Mouse (Mus musculus) adrenal gland, adult 18-20 months (tissue): ENCODE measurements around the gene Pacs2. TPM values are rescaled to one million over a fixed set of nuclear protein-coding genes. Genes with fewer than 3 reads are reported as not detected.

ENCODE experiments used
- DNase-seq, 2 experiments: peaks; one replicate each; pipeline ENCODE4 v3.0.0; 2021 to 2022; ENCODE audit warnings: low spot score in 2 of 2
- long read RNA-seq, 2 experiments: library from polyadenylated mRNA; stranded (forward); transcript quantifications; one replicate each; pipeline ENCODE4 v2.0.0; 2021
- total RNA-seq, 2 experiments: library from RNA; stranded (reverse); gene quantifications; 1 replicate in 1 of 2; 2 replicates in 1 of 2; pipeline ENCODE4 v1.2.3; 2021

Pacs2 gene
- 10 to 100 TPM; 34.3 to 38.0 TPM for total RNA-seq
- long read RNA-seq, experiment 1, full-length matches to known transcripts = 14 of 29 reads
- long read RNA-seq, experiment 1, partial matches to known transcripts = 7 of 29 reads
- long read RNA-seq, experiment 1, other reads (novel, unspliced or antisense) = 8 of 29 reads
- long read RNA-seq, experiment 2, full-length matches to known transcripts = 6 of 17 reads
- long read RNA-seq, experiment 2, partial matches to known transcripts = 2 of 17 reads
- long read RNA-seq, experiment 2, other reads (novel, unspliced or antisense) = 9 of 17 reads

DNA sequence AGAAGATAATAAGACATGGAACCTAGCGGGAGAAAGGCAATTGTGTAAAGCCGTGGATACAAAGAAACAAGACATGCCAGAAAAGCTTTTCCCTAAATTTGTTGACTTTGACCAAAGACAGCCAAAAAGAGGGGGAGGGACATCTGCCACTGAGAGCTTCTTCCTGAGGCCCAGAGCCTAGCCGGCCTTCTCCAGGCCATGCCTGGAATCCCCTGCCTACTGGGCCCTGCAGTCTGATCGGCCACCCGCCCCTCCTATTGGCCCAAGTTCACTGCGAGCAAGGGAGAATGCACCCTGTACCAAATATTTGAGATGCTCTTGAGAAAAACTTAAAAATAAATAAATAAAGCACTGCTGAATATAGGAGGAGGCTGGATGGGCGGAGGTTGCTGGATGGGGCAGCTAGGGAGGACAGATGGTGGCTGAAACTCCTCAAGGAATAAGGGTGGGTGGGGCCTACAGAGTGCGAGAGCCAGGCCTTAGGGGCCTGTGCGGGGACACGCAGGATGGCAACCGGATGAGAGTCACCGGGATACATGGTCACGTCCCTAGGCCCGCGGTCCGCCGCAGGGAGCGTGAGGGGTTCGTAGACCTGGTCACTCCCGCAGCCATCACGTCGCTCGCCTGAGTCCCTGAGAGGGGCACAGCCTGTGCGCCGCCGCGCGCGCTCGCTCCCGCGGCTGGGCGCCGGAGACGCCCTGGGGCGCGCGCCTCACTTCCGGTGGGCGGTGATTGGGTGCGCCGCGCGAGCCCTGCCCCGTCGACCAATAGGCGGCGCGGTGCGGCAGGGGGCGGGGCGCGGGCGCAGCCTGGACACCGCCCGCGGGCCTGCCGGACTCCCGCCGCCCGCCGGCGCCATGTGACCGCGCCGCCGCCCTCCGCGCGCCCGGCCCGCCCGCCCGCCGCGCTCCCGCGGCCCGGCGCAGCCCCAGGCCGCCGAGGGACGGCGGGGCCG, at the start of gene Pacs2:
Pacs2 (plus strand) TSS at position 905 of the 955 bp plus-strand sequence.
- peak; percentile 95 to 98 for DNase-seq

DNA sequence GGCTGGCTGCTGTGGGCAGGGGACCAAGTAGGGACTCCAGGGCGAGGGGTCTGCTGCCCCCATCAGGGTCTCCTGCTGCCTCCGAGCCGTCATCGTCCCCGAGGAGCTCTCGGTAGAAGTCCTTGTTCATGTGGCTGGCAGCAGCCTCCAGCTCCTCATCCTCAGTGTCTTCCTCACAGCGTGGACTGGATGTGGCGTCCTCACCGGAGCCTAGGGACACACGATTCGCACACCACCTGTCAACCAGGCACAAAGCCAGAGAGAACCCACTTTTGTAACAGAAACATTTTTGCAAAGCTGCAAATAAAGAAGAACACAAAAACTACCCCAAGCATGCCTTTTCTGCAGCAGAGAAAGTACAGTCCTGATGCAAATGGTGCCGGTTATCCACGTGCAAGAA, 48.5 kb upstream of the Pacs2 start:
- no peak for DNase-seq

DNA sequence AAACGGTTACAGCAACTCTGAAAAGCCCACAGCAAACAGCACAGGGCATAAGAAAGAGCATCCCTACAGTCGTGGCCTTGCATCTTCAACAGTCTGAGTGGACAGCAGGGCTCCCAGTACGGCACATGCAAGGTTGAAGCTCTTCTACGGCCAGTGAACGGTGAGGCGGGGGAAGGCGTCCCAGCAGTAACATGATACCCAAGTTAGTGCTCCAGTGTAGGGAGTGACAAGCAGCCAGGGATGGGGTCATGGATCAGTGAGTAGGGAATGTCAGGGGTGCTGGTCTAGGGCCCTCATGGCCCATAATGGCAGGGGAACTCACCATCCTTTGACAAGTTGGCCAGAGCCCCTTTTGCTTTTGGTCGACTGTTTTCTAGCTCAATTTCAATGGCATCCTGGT, 45.4 kb upstream of the Pacs2 start:
- DNase-seq = no peak

DNA sequence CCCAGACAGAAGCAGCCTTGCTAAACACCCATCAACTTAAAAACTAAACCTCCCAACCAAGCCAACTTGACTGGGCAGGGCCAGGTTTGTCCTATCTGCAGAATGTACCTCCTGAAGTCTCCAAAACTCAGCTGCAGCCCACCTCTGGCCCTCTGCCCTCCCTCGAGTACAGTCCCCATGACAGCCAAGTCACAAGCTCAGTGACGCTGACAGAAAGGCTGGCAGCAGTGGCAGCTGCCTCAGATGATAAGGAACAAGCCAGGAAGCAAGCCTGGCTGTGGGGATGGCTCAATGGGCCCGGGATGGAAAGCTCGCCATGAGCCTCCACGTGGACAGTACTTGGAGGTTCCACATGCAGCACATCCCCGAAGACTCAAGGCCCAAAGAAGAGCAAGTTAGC, 44.7 kb upstream of the Pacs2 start:
- DNase-seq = no peak

DNA sequence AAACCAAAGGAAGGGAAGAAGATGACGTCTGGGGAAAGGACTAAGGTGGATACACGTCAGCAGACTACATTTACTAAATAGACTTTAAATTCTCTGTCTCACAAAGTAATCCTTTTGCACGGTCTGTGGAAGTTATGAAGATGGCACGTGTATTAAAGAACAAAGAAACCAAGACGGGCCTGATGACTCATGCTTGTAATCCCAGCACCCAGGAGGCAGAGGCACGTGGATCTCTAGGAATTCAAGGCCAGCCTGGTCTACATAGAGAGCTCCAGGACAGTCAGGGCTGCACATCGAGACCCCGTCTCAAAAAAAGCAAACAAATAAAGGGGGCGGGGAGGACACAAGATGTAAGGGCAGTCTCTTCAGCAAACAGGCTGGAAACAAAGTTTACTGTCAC, 39.6 kb upstream of the Pacs2 start:
- no peak for DNase-seq

DNA sequence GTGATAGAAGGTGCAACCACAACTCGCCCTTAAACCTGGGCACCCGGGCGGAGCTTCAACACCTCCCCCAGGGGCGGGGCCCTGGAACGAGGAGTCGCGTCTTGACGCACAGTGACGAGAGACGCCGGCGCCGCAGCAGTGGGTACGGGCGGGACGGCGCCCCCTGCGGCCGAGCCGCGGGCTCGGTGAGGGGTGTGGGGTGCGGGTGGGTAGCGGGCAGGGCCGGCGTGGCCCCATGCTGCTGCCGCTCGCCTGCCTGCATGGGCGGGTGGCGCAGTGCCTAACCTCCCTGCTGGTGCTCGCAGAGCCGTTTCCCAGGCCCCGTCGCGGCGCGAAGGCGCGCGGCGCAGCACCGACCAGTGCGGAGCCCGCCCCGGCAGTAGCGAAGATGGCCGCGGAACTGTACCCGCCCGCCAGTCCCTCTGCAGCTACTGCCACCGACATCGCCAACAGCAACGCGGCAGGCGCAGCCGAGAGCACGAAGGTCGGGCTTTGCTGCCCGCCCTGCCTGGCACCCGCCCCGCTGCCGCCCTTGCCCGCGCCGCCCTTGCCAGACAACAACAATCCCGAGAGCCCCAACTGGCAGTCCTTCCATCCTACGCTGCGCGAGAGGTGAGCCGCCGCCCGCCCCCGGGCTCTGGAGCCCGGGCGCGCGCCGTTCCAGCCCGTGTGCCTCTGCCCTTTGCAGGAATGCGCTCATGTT, 37.8 kb upstream of the Pacs2 start, which contains the start of gene Btbd6:
Btbd6 (plus strand) TSS at position 112 of the 703 bp plus-strand sequence.
- peak; percentile 84 to 86 for DNase-seq

DNA sequence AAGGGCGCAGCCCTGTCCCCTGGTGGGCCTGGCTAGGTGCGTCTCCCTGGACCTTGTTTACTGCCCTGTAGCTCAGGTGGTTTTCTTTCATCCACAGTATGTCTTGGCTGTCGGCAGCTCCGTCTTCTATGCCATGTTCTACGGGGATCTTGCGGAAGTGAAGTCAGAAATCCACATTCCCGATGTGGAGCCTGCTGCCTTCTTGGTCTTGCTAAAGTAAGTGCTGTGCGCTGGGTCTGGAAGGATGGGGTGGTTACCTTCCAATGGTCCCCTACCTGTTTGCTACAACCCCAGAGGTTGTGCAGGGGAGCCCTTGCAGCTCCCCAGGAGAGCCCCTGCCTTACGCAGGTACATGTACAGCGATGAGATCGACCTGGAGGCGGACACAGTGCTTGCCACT, 37.2 kb upstream of the Pacs2 start:
- DNase-seq = no peak

DNA sequence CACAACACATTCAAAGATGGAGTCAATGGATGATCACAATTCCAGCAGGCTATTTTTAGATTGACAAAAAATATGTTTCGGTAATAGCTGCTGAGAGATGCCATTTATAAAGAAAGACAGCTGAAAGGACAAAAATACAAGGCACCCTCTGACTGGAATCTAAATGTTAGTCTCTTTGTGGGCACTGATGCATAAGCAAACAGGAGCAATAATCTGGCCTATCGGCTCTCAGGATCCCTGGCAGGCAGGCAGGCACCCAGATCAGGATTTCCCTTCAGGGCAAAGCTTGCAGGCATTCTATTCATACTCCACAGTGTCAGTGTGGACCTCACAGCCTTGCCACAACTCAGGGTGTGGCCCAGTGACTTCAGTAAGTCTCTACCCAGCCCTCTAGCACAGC, 32.3 kb upstream of the Pacs2 start:
- no peak for DNase-seq

DNA sequence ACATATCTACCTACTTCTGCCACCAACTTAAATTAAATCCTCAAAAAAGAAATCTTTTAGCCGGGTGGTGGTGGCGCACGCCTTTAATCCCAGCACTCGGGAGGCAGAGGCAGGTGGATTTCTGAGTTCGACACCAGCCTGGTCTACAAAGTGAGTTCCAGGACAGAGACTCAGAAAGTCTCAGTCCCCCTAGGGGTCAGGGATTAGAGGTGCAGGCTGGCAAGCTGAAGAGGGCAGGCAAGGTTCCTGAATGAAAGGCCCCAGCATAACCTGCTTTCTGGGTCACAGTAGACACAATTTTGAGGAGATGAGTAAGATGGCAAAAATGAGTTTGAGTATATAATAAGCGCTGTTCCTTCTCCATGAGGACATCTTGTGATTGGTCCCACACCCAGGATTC, 29.0 kb upstream of the Pacs2 start:
- DNase-seq = no peak

DNA sequence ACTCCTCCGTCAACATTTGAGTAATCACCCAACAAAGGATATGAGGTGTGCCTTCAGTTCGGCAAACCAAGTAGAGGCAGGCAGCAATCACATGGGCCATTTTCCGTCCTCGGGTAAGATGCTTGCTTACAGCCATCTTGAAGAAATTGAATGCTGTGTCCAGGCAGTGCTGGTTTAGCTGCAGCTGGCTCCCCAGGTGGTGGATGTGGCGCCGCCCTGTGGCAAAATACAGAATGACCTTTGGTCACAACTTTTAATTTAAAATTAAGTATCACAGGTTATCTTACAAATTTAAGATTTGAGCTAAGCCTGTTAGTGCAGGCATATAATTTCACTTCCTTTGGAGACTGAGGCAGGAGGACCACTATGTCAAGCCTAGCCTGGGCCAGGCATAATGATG, 26.4 kb upstream of the Pacs2 start:
- DNase-seq = peak; percentile 27 to 45

DNA sequence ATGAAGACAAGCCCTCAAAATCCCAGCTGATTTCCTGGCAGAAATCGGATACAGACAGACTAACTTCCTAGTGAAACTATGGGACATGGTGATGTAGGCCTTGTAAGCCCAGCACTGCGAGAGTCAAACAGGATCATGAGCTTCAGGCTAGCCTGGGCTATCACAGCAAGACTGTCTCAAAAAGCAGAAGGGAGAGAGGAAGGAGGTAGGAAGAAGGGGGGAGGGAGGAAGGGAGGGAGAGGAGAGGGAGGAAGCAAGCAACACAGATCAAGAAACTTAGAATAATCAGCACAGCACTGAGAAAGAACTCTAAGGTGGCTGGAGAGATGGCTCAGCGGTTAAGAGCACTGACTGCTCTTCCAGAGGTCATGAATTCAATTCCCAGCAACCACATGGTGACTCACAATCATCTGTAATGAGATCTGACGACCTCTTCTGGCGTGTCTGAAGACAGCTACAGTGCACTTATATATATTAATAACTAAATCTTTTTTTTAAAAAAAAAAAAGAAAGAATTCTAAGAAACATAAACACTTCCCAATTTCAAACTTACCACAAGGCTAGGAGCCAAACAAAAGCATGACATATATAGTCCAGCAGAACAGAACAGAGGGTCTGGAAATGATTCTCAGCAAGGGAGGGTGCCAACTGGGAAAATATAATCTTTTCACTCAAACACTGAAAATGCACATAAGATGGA, 23.5 kb upstream of the Pacs2 start:
- no peak for DNase-seq

DNA sequence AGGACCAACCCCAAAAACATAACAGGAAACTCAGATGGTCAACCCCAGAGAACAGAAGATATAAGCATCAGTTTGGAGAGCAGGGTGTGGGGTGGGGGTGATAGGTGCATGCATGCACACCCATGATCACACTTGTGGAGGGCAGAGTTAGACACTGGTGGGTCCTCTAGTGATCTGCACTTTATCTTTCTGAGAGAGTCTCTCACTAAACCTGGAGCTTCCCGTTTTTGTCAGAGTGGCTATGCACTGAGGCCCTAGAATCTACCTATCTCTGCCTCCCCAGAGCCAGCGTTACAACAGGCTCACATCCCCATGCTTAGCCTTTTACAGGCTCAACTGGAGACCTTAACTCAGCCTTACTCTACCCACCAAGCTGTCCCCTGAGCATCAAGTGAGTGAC, 22.9 kb upstream of the Pacs2 start:
- DNase-seq = no peak

DNA sequence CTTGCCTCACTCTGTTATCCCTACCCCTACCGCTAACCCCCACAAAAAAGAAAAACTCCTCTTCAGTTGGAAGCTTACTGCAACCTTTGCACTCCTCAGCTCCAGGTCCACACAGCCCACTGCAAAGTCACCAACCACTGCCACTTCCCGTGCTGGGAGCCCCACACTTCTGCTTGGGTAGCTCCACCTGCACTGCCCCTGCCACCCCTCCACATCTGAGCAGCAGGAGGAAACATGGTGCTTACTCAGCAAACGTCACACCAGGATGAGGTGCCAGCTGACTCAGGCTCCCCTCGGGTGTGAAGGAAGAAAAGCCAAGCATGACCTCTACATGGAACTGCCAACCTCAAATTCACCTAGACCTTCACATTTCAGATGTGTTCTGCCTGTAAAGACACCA, 20.2 kb upstream of the Pacs2 start:
- DNase-seq = no peak

DNA sequence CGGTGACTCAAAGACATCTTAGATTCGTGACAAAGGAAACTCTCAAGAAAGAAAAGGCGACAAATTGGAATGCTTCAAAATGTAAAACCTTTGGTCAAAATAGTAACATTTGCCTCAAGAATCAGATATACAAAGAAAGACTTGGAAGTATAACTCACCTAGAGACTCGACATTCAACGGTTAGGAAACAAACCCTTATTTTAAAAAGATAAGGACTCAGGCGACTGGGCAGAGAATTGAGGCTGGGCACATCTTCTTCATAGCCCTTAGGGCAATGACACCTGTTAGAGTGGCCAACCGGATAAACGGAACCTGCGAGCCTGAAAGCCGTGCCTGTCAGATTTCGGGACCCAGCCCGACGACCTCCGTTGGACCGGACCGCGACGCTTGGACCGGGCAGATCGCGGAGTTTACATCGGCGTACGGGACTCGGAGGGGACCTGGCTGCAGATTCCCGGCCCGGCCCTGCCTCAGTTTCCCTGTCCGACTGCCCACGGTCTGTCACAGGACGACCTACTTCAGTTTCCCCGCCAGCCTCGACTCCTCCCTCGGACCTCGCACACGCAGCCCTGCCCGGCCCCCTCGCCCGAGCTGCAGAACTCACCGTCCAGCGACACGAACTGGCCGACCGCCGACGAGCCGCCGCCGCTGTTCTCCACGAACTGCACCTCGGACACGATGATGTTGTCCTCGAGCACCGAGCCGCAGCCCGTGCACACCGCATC, 14.6 kb upstream of the Pacs2 start:
- DNase-seq = no peak

DNA sequence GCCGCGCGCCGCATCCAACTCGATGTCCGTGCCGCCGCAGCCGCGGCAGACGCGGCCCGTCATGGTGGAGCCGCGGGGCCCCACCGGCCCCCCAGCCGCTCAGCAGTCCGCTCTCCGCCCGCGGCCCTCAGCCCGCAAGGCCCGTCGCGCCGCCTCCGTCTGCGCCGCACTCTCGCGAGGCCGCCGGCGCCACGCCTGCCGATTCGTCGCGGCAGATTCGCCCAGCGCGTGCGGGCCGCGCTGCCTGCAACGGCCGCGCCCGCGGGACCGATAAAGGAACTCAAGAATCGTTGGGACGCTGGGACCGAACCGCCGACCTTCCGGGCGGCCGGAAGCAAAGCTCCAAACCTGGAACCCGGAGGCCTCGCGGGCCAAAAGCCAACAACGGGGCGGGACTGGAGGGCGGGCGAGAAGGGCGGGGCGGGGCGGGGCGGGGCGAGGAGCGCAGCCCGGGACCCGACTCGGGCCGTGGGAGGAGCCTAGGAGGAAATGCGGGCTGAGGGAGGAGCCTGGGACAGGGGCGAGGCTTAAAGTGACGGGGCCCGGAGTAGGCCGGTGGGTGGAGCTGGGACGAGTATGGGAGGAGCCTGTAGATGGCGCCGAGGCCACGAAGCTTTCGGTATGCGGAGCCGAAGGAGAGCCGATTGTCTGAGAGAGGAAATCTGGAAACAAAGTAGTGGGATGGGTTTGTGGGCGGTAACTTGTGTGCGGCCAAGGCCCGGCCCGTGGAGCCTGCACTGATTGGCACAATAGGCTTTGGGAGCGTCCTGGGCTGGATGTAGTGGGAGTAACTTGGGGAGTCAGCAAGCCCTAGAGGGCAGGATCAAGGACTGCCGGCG, 13.8 kb upstream of the Pacs2 start, which contains the start of gene Brf1:
Brf1 (minus strand) TSS at position 411 of the 839 bp plus-strand sequence.
- DNase-seq = peak; percentile 88 to 90

DNA sequence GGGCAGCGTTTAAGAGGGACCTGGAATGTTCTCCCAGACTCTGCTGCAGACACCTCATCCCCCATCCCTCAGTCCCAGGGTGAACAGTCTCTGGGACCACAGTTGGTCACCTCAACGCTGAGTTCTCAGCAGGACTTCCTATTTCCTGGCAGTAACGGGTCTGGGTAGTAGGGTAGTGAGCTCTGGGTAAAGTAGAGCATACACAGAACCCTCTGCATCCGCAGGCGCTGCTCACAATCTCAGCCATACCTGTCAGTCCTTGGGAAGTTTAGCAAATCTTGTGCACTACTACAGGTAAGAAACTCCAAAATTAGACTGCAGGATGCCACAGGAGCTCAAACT, 13.2 kb upstream of the Pacs2 start:
- no peak for DNase-seq

DNA sequence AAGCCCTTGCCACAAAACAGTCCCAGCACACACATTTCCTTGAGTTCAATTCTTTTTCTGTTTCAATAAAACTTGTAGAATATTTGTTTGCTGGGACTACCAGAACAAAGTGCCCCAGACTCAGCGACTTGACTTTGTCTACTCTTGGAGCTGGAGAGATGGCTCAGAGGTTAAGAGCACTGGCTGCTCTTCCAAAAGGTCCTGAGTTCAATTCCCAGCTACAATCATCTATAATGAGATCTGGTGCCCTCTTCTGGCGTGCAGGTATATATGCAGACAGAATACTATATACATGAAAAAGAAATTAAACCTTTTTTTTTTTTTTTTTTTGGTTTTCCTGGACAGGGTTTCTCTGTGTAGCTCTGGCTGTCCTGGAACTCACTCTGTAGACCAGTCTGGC, 11.6 kb upstream of the Pacs2 start:
- no peak for DNase-seq

DNA sequence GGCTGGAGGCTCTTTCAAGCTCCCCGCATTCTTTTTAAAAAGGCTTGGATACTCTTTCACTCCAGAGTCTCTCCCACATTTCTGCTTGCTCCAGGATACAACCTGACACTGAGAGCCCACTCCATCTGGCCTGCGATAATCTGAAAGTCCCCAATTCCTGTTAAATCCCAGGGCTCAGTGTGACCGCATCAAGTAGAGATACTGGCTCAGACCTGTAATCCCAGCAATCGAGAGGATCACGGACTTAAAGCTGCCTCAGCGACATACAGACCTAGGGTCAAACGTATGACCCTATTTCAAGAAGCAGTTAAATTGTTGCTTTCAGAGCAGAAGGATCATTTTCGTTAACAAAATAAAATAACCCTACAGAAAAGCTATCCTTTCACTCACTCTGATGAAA, 10.3 kb upstream of the Pacs2 start:
- no peak for DNase-seq

DNA sequence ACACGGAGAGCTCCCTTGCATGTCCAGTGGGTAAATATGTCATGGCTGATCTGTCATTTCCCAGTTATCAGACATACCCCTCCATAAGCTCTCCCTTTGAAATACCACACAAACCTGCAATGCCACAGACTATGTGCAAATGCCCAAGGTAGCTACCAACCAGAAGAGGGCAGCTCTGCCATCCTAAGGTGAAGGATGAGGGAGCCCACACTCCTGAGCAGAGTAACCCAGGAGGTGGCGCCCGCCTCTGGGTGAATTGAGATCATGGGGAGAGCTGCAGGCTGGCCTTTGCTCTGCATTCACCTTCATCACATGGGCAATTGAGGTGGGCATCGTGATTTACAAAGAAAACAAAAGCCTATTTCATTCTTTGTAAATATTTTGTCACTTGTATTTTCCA, 9.3 kb upstream of the Pacs2 start:
- peak; percentile 56 to 60 for DNase-seq
